Mouse (Mus musculus): ENCODE results near the gene Pla2g4a. TPM values are rescaled to one million over a fixed set of nuclear protein-coding genes. Genes with fewer than 3 reads are reported as not detected.
A peak's percentile ranks its signal among the peaks of the same experiment; 100 is the strongest.

Pla2g4a gene
- total and polyA plus RNA-seq, 3 experiments = 6.4 to 14.4 TPM; not detected in 1

- H3K36me3 ChIP-seq (ENCODE audit: control insufficient read depth in 1 of 2, insufficient read depth in 2 of 2, low read length in 2 of 2) = peaks cover 0 to 39% of the 10 kb centered on the region in 2 experiments; a peak in 2 of 4 replicates
- H3K9ac ChIP-seq (ENCODE audit: control insufficient read depth, low read depth, low read length, poor library complexity, severe bottlenecking) = no peak overlapping the region
- H3K4me3 ChIP-seq (ENCODE audit: control insufficient read depth in 1 of 2, insufficient read depth in 1 of 2, low read depth in 2 of 2, low read length in 2 of 2) = no peak overlapping the region
- H3K4me1 ChIP-seq (ENCODE audit: control insufficient read depth in 1 of 2, insufficient read depth in 2 of 2, low read length in 2 of 2) = peaks cover 20 to 21% of the 10 kb centered on the region in 2 experiments
- peak; percentile 93 for TF ChIP-seq ETS1 (IDR thresholded peaks at IDR 0.05; ENCODE audit: low read depth, low read length)
- peak; percentile 95 for TF ChIP-seq RCOR1 (IDR thresholded peaks at IDR 0.05; ENCODE audit: low read depth, low read length)
- TF ChIP-seq HCFC1 (IDR thresholded peaks at IDR 0.05; ENCODE audit: low read depth, low read length) = no peak
- TF ChIP-seq GATA1 (IDR thresholded peaks at IDR 0.05; ENCODE audit: low read depth, low read length) = peak; percentile 97
- TF ChIP-seq TAL1 (IDR thresholded peaks at IDR 0.05; ENCODE audit: low read length) = peak; percentile 85
- 0 out of 2 replicates have a peak, but pooled peaks have one; percentile 48 for TF ChIP-seq SIN3A (IDR thresholded peaks at IDR 0.05; ENCODE audit: low read length)
- no peak for TF ChIP-seq CHD2 (IDR thresholded peaks at IDR 0.05; ENCODE audit: low read length)
- TF ChIP-seq ZMIZ1 (IDR thresholded peaks at IDR 0.05; ENCODE audit: low read depth, low read length) = no peak
- no peak for TF ChIP-seq SMC3 (IDR thresholded peaks at IDR 0.05; ENCODE audit: low read depth, low read length)
- TF ChIP-seq KAT2A (conservative IDR thresholded peaks at IDR 0.05; ENCODE audit: low read depth, low read length) = no peak
- peak; percentile 64; the same call in 1 of the 2 replicates for TF ChIP-seq MYC (IDR thresholded peaks at IDR 0.05; ENCODE audit: low read depth, low read length)
- peak; percentile 93 for TF ChIP-seq TCF12 (IDR thresholded peaks at IDR 0.05; ENCODE audit: low read depth, low read length)
- TF ChIP-seq EP300 (IDR thresholded peaks at IDR 0.05; ENCODE audit: low read depth in 1 of 2, low read length in 2 of 2) = peak; percentile 97 to 99
- no peak for TF ChIP-seq ZC3H11A (IDR thresholded peaks at IDR 0.05; ENCODE audit: low read depth, low read length)
- peak; percentile 92 for TF ChIP-seq JUND (IDR thresholded peaks at IDR 0.05; ENCODE audit: low read depth, low read length)
- TF ChIP-seq TBP (IDR thresholded peaks at IDR 0.05; ENCODE audit: low read depth, low read length) = 0 out of 2 replicates have a peak, but pooled peaks have one; percentile 12
- TF ChIP-seq MXI1 (IDR thresholded peaks at IDR 0.05; ENCODE audit: low read depth, low read length) = no peak
- TF ChIP-seq POLR2AphosphoS5 (IDR thresholded peaks at IDR 0.05; ENCODE audit: borderline replicate concordance, low read depth, low read length) = no peak
- DNase-seq (ENCODE audit: low read depth, low spot score) = peak; percentile 91
- H3K9me3 ChIP-seq (replicated peaks; ENCODE audit: insufficient read depth, low read length) = no peaks in the 10 kb centered on the region
- no peaks in the 10 kb centered on the region for H3K27me3 ChIP-seq (ENCODE audit: control insufficient read depth in 1 of 2, insufficient read depth in 2 of 2, low read length in 2 of 2)
- no peaks in the 10 kb centered on the region for H3K79me2 ChIP-seq (ENCODE audit: control insufficient read depth, insufficient read depth, low read length, poor library complexity)
- peak overlapping the region; percentile 75 for H3K27ac ChIP-seq (ENCODE audit: control insufficient read depth, low read depth, low read length)
These were observed 23.3 kb downstream of the Pla2g4a start for GRCm38 (mm10) chr1:149937825-149938224.

GRCm38 (mm10) chr1:149929140-149929539 is 31.9 kb downstream of the Pla2g4a start:
- no peaks in the 10 kb centered on the region for H3K4me1 ChIP-seq (ENCODE audit: control insufficient read depth in 1 of 2, insufficient read depth in 2 of 2, low read length in 2 of 2)
- no peak overlapping the region for H3K27ac ChIP-seq (ENCODE audit: control insufficient read depth, low read depth, low read length)
- H3K9me3 ChIP-seq (replicated peaks; ENCODE audit: insufficient read depth, low read length) = no peaks in the 10 kb centered on the region
- no peak overlapping the region for H3K9ac ChIP-seq (ENCODE audit: control insufficient read depth, low read depth, low read length, poor library complexity, severe bottlenecking)
- no peak overlapping the region for H3K4me3 ChIP-seq (ENCODE audit: control insufficient read depth in 1 of 2, insufficient read depth in 1 of 2, low read depth in 2 of 2, low read length in 2 of 2)
- no peak for DNase-seq (ENCODE audit: low read depth, low spot score)
- no peaks in the 10 kb centered on the region for H3K27me3 ChIP-seq (ENCODE audit: control insufficient read depth in 1 of 2, insufficient read depth in 2 of 2, low read length in 2 of 2)
- TF ChIP-seq ZC3H11A (IDR thresholded peaks at IDR 0.05; ENCODE audit: low read depth, low read length) (no peak), MAZ (IDR thresholded peaks at IDR 0.05; ENCODE audit: low read depth, low read length) (no peak), POLR2AphosphoS5 (IDR thresholded peaks at IDR 0.05; ENCODE audit: borderline replicate concordance, low read depth, low read length) (no peak)
- no peaks in the 10 kb centered on the region for H3K79me2 ChIP-seq (ENCODE audit: control insufficient read depth, insufficient read depth, low read length, poor library complexity)
- H3K36me3 ChIP-seq (ENCODE audit: control insufficient read depth in 1 of 2, insufficient read depth in 2 of 2, low read length in 2 of 2) = no peaks in the 10 kb centered on the region
